Mouse (Mus musculus) thymus, postnatal 0 days (tissue): ENCODE data around the gene BC147527. TPM values are rescaled to one million over a fixed set of nuclear protein-coding genes. Genes with fewer than 3 reads are reported as not detected.
A peak's percentile ranks its signal among the peaks of the same experiment; 100 is the strongest.
"Not testable (repeated sequence)": the region's sequence is repeated elsewhere in the genome, so short reads cannot be mapped to it uniquely, and the experiment has no call there.

Source experiments
- DNase-seq: peaks from one replicate; pipeline ENCODE4 v3.0.0-alpha.2; 2015; ENCODE audit warnings: low spot score
- polyA plus RNA-seq: library from polyadenylated mRNA; unstranded; fragments of >200 nt; fragmentation: Nextera tagmentation; extraction: Ambion mirVana; gene quantifications from 2 replicates; pipeline ENCODE4 v1.2.1, GENCODE M21; 2015

BC147527 gene
- polyA plus RNA-seq, result 21.9 and 23.9 TPM in 2 replicates

DNA sequence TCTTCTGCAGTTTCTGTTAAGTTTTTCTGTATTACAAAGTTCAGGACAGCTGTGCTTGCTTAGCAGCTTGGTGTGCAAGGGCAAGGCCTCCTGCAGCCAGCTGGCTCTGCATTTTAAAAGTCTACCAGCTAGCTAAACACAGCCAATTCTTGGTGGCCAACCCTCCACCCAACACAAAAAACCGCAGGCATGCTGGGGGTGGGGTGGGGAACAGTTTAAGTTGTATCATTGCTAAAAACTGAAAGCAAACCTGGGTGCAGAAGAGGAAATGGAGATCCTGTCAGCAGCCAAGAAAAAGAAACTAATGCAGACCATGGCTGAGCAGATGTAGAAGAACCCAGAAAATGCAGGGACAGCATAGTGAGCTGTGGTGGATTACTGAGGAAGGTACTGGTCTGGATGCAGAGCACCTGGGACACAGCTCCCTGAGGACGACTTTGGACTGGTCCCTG lies at the start of gene BC147527:
Gene BC147527 (plus strand): TSS at position 402 of the 452 bp plus-strand sequence.
- DNase-seq, result peak; percentile 84

GRCm38 (mm10) chr13:120251208-120251924 lies 48.8 kb upstream of the BC147527 start:
- DNase-seq, result not testable (repeated sequence)

DNA sequence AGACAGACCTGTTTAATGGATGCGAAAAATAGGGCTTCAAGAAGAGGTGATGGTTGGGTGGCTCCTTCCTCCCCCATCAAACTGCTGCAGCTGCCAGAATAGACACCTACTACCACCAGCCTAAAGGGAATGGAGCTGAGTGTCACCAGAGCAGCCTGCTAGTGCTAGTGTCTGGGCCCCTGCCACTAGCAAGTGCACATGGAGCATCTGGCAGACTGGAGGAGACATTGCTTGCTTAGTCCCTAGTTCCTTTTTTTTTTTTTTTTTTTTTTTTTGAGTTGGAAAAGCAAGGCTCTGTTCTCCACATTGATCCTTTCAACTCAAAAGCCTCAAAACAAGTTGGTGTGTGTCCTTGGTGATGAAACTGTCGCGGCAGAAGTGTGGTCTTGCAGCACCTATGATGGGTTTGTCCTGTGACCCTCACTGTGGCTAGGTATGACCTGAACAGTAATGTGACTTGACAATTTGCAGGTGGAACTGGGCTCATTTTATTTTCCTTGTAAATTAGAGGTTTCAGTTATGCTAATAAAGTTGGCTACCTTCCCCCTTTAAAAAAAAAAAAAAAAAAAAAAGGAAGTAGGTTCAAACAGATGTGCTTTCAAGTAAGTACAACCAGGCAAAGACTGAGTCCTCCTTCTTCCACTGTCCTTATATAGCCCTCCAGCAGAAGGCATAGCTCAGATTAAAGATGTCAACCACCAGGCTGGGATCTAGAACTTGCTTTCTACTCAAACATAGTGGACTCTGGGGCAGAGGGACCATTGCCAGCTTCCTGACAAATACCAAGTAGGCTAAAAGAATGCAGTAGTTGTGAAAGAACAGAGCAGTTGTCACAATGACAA lies 41.2 kb upstream of the BC147527 start:
- not testable (repeated sequence) for DNase-seq

GRCm38 (mm10) chr13:120259718-120260117 lies 40.5 kb upstream of the BC147527 start:
- not testable (repeated sequence) for DNase-seq

DNA sequence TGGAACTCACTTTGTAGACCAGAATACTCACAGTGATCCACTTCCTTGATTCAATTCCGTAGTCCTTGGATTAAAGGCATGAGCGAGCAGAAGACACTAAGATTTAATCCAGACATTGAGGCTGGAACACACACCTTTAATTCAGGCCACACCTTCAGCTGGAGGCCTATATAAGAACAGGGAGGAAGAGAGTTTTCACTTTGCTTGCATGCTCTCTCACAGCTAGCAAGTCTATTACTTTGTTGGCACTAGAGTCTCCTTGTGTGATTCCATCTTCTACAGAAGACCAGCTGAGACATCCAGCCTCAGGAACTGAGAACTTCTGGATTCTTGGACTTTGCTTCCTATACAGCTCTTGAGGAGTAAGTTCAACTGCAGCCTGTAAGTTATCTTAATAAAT lies 37.3 kb upstream of the BC147527 start, which contains the start of gene AF067061:
Gene AF067061 (plus strand): TSS at position 245 of the 400 bp plus-strand sequence.
- DNase-seq, result not testable (repeated sequence)

DNA sequence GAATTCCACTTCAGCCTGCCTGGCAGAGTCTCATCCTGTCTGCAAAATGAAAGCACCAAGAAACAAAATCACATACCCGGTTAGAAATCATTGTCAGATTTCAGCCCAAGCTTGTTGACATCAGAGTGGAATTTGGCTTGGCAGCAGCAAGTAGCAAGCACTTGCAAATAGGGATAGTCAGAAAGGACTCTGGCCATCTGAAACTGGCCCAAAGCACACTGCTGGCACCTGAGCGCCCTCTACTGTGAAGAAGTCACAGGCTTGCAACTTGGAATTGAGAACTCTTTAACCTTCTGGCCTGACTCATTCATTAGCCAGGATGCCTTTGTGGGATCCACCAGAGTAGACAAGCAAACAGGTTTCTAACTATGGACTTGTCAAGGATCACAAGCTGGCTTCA lies 22.4 kb upstream of the BC147527 start:
- not testable (repeated sequence) for DNase-seq

DNA sequence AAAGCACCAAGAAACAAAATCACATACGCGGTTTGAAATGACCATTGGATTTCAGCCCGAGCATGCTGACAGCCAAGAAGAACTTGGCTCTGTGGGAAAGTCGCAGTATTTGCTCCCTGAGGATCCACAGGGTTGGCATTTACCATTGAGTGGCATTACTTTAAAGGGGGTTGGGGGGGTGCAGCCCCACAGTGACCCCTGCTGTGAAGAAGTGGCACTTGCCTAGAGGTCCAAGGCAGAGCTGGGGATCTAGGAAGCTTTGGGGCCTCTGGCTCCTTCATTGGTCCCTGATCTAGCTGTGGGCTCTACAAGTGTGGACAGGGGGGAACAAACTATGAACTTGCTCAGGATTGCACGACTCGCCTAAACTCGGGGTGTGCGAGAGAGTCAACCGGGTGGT lies 21.4 kb upstream of the BC147527 start:
- no peak for DNase-seq

DNA sequence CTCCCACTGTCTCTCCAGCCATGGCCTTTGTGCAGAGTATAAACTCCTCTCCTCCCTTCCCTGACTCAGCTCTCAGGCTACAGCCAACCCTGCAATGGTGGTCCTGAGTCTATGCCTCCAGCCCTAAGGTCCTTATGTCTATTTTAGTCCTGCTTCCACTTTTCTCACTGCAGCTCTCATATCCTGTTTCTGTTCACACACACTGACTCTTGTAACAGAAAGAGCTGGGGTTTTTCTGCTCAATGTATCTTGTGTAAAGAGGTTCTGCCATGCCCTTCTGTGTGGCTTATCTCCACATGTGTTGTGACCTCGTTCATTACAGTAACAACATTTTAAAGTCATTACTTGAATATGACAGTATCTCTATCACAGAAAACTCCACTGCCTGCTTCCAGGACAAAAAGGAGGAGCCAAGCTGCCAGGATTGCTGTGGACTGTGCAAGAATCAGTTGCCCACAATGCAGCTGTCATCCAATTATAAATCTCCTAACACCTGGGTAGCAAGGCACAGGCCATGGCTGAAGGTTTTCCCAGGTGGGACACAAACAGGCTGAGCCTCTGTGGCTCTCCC lies 783 bp upstream of the BC147527 start:
- peak; percentile 44 for DNase-seq

GRCm38 (mm10) chr13:120300853-120301252 lies 661 bp downstream of the BC147527 start:
- no peak for DNase-seq

- DNase-seq, result no peak
Measured at GRCm38 (mm10) chr13:120310749-120311148, 10.6 kb downstream of the BC147527 start.

- DNase-seq, result peak; percentile 63
Measured at GRCm38 (mm10) chr13:120313584-120313983, 13.4 kb downstream of the BC147527 start.

DNA sequence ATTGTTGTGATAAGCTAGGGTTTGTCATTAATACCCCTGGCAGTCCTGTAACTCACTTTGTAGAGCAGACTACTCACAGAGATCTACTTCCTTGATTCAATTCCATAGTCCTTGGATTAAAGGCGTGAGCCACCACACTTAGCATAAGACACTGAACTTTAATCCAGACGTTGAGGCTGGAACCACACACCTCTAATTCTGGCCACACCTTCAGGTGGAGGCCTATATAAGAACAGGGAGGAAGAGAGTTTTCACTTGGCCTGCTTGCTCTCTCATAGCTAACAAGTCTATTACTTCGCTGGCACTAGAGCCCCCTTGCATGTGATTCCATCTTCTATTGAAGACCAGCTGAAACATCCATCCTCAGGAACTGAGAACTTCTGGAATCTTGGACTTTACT lies 16.4 kb downstream of the BC147527 start, which contains the start of gene Tcstv3:
Gene Tcstv3 (plus strand): TSS at position 301 of the 400 bp plus-strand sequence.
- not testable (repeated sequence) for DNase-seq

- DNase-seq, result no peak
Measured at GRCm38 (mm10) chr13:120320183-120320582, 20.0 kb downstream of the BC147527 start.

DNA sequence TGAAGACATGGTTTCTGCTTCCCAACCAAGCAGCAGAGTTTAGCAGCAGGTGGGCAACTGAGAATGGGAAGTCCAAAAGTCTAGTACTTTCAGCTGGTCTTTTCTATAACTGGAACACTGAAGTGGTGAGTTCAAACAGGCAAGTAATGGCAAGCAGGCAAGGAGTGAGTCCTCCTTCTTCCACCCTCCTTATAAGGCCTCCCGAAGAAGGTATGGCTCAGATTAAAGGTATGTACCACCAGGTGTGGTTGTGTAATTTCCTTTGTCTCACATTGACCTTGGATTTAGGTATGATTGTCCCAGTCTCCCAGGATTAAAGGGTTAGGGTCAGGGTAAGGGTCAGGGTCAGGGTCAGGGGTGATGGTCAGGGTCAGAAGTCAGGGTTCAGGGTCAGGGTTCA lies 20.5 kb downstream of the BC147527 start:
- DNase-seq, result no peak

Other genes starting within 250 kb of the BC147527 start
- gene Gm21188, start 248.2 kb upstream of the BC147527 start, polyA plus RNA-seq, result 0.68 and 0.69 TPM in 2 replicates
- not detected in 2 replicates for gene Gm20767, start 160.1 kb upstream of the BC147527 start, polyA plus RNA-seq
- gene Gm21818, start 128.0 kb upstream of the BC147527 start, polyA plus RNA-seq, result not detected in 2 replicates
- gene Gm21762, start 84.4 kb upstream of the BC147527 start, polyA plus RNA-seq, result 0.35 and 0.39 TPM in 2 replicates
- not detected in 2 replicates for gene Gm21731, start 61.3 kb upstream of the BC147527 start, polyA plus RNA-seq
- not detected in 2 replicates for gene AF067061, start 37.3 kb upstream of the BC147527 start, polyA plus RNA-seq
- not detected in 2 replicates for gene Tcstv3, start 16.5 kb downstream of the BC147527 start, polyA plus RNA-seq